Mouse (Mus musculus) embryonic facial prominence, embryonic 15.5 days (tissue): ENCODE data around the gene Mfap3l. TPM values are rescaled to one million over a fixed set of nuclear protein-coding genes. Genes with fewer than 3 reads are reported as not detected.

Source experiments
- ATAC-seq: fragments of 200-750 bp; cut with Nextera tagmentation; 2 replicates; pipeline ENCODE4 v1.8.0; 2017; ENCODE audit warnings: low read depth, moderate TSS enrichment; ENCODE audit not compliant: insufficient number of reproducible peaks, low FRiP score, low TSS enrichment
- H3K27ac ChIP-seq: fragments of 300-500 bp; sonication (generic); replicated peaks from 2 replicates; pipeline ENCODE4 v1.5.1; 2015; ENCODE audit warnings: mild to moderate bottlenecking, inconsistent platforms
- H3K27me3 ChIP-seq: fragments of 300-500 bp; sonication (generic); 2 replicates; pipeline ENCODE4 v1.6.1; 2015; ENCODE audit warnings: inconsistent platforms
- H3K36me3 ChIP-seq: fragments of 300-500 bp; sonication (generic); 2 replicates; pipeline ENCODE4 v1.6.1; 2015; ENCODE audit warnings: mild to moderate bottlenecking, inconsistent platforms
- H3K4me1 ChIP-seq: fragments of 300-500 bp; sonication (generic); 2 replicates; pipeline ENCODE4 v1.6.1; 2015; ENCODE audit warnings: inconsistent platforms
- H3K4me2 ChIP-seq: fragments of 300-500 bp; sonication (generic); replicated peaks from 2 replicates; pipeline ENCODE4 v1.6.1; 2015; ENCODE audit warnings: mild to moderate bottlenecking, inconsistent platforms
- H3K4me3 ChIP-seq: fragments of 300-500 bp; sonication (generic); replicated peaks from 2 replicates; pipeline ENCODE4 v1.5.1; 2015; ENCODE audit warnings: mild to moderate bottlenecking, inconsistent platforms
- H3K9ac ChIP-seq: fragments of 300-500 bp; sonication (generic); 2 replicates; pipeline ENCODE4 v1.6.1; 2015; ENCODE audit warnings: inconsistent platforms
- H3K9me3 ChIP-seq: fragments of 300-500 bp; sonication (generic); replicated peaks from 2 replicates; pipeline ENCODE4 v1.6.1; 2016; ENCODE audit warnings: inconsistent platforms
- WGBS: fragments of 180-500 bp; shearing (Covaris S2); methylation state at CpG from one replicate; pipeline ENCODE4 v1.1.7; 2015; 5-methylcytosine and 5-hydroxymethylcytosine counted together
- polyA plus RNA-seq: library from polyadenylated mRNA; unstranded; fragments of >200 nt; fragmentation: Nextera tagmentation; extraction: Ambion mirVana; gene quantifications from 2 replicates; pipeline ENCODE4 v1.2.1, GENCODE M21; 2015

Mfap3l gene
- polyA plus RNA-seq, 1 experiment from 2014 or later = 3.1 TPM

- H3K36me3 ChIP-seq = no peaks in the 10 kb centered on the region
- peaks cover 10% of the 10 kb centered on the region; the same call in 1 of the 2 replicates for H3K27me3 ChIP-seq
- no peaks in the 10 kb centered on the region for H3K9me3 ChIP-seq
- no peak overlapping the region for H3K9ac ChIP-seq
- no peak overlapping the region for H3K27ac ChIP-seq
- WGBS = 57% methylated on average over 4 of the region's 4 CpGs
- H3K4me2 ChIP-seq = no peak overlapping the region
- H3K4me1 ChIP-seq = peaks cover 11% of the 10 kb centered on the region
- no peak for ATAC-seq
- no peak overlapping the region for H3K4me3 ChIP-seq
These were observed 3.6 kb upstream of the Mfap3l start for GRCm38 (mm10) chr8:60629059-60629458.

- Histone ChIP-seq H3K27me3 (peaks cover 10% of the 10 kb centered on the region; the same call in 1 of the 2 replicates), H3K9me3 (no peaks in the 10 kb centered on the region), H3K27ac (no peak overlapping the region), H3K4me1 (peaks cover 11% of the 10 kb centered on the region), H3K4me2 (peak overlapping the region; percentile 92), H3K36me3 (no peaks in the 10 kb centered on the region), H3K9ac (no peak overlapping the region), H3K4me3 (peak overlapping the region; percentile 58)
- under 1% methylated on average over 13 of the region's 13 CpGs for WGBS
- peak; percentile 15; the same call in 1 of the 2 replicates for ATAC-seq
These were observed 1.1 kb upstream of the Mfap3l start for GRCm38 (mm10) chr8:60631504-60631934.

- H3K4me1 ChIP-seq = peaks cover 11% of the 10 kb centered on the region
- peak overlapping the region; percentile 58 for H3K4me3 ChIP-seq
- no peak overlapping the region for H3K27ac ChIP-seq
- H3K36me3 ChIP-seq = no peaks in the 10 kb centered on the region
- WGBS = under 1% methylated on average over 56 of the region's 56 CpGs
- peaks cover 10% of the 10 kb centered on the region; the same call in 1 of the 2 replicates for H3K27me3 ChIP-seq
- ATAC-seq = no peak; the same call in 1 of the 2 replicates
- peak overlapping the region; percentile 92 for H3K4me2 ChIP-seq
- H3K9me3 ChIP-seq = no peaks in the 10 kb centered on the region
- peak overlapping the region; percentile 36 for H3K9ac ChIP-seq
These were observed 467 bp downstream of the Mfap3l start for GRCm38 (mm10) chr8:60632933-60633655.

GRCm38 (mm10) chr8:60634921-60635320 lies 2.3 kb downstream of the Mfap3l start:
- Histone ChIP-seq H3K4me3 (no peak overlapping the region), H3K4me1 (peaks cover 11% of the 10 kb centered on the region), H3K9ac (no peak overlapping the region), H3K27ac (no peak overlapping the region), H3K9me3 (no peaks in the 10 kb centered on the region), H3K4me2 (no peak overlapping the region), H3K36me3 (no peaks in the 10 kb centered on the region), H3K27me3 (peaks cover 7% of the 10 kb centered on the region; the same call in 1 of the 2 replicates)
- WGBS = 66% methylated on average over 2 of the region's 2 CpGs
- no peak for ATAC-seq

GRCm38 (mm10) chr8:60635846-60636245 lies 3.2 kb downstream of the Mfap3l start:
- H3K27ac ChIP-seq = no peak overlapping the region
- H3K36me3 ChIP-seq = no peaks in the 10 kb centered on the region
- H3K9ac ChIP-seq = no peak overlapping the region
- no peak overlapping the region for H3K4me3 ChIP-seq
- no peaks in the 10 kb centered on the region for H3K27me3 ChIP-seq
- H3K4me1 ChIP-seq = peaks cover 11% of the 10 kb centered on the region
- no peak for ATAC-seq
- no peak overlapping the region for H3K4me2 ChIP-seq
- no peaks in the 10 kb centered on the region for H3K9me3 ChIP-seq

- Histone ChIP-seq H3K9ac (no peak overlapping the region), H3K36me3 (no peaks in the 10 kb centered on the region), H3K4me1 (no peaks in the 10 kb centered on the region), H3K4me2 (no peak overlapping the region), H3K27ac (no peak overlapping the region), H3K9me3 (no peaks in the 10 kb centered on the region), H3K4me3 (no peak overlapping the region), H3K27me3 (no peaks in the 10 kb centered on the region)
- 85% methylated on average over 17 of the region's 17 CpGs for WGBS
- no peak for ATAC-seq
These were observed 7.4 kb downstream of the Mfap3l start for GRCm38 (mm10) chr8:60640046-60640445.

GRCm38 (mm10) chr8:60643416-60644020 lies 10.9 kb downstream of the Mfap3l start:
- Histone ChIP-seq H3K27ac (no peak overlapping the region), H3K4me2 (no peak overlapping the region)
- ATAC-seq = no peak

GRCm38 (mm10) chr8:60645164-60645563 lies 12.5 kb downstream of the Mfap3l start:
- Histone ChIP-seq H3K4me2 (no peak overlapping the region), H3K9ac (no peak overlapping the region), H3K27me3 (no peaks in the 10 kb centered on the region), H3K9me3 (no peaks in the 10 kb centered on the region), H3K4me1 (no peaks in the 10 kb centered on the region), H3K27ac (no peak overlapping the region), H3K4me3 (no peak overlapping the region), H3K36me3 (no peaks in the 10 kb centered on the region)
- no peak for ATAC-seq
- 79% methylated on average over 4 of the region's 4 CpGs for WGBS

More at GRCm38 (mm10) chr8:60643416-60644020, 10.9 kb downstream of the Mfap3l start:
- Histone ChIP-seq H3K4me1 (no peaks in the 10 kb centered on the region), H3K27me3 (no peaks in the 10 kb centered on the region), H3K36me3 (no peaks in the 10 kb centered on the region), H3K9ac (no peak overlapping the region), H3K4me3 (no peak overlapping the region), H3K9me3 (no peaks in the 10 kb centered on the region)
- WGBS = 73% methylated on average over 6 of the region's 6 CpGs

- Histone ChIP-seq H3K36me3 (no peaks in the 10 kb centered on the region), H3K9ac (no peak overlapping the region), H3K4me1 (no peaks in the 10 kb centered on the region), H3K9me3 (no peaks in the 10 kb centered on the region), H3K27me3 (no peaks in the 10 kb centered on the region), H3K27ac (no peak overlapping the region), H3K4me3 (no peak overlapping the region), H3K4me2 (no peak overlapping the region)
- ATAC-seq = no peak
- WGBS = 79% methylated on average over 3 of the region's 3 CpGs
These were observed 13.3 kb downstream of the Mfap3l start for GRCm38 (mm10) chr8:60645911-60646310.

GRCm38 (mm10) chr8:60647291-60647690 lies 14.7 kb downstream of the Mfap3l start:
- Histone ChIP-seq H3K36me3 (no peaks in the 10 kb centered on the region), H3K4me3 (no peak overlapping the region), H3K4me1 (no peaks in the 10 kb centered on the region), H3K27ac (no peak overlapping the region), H3K4me2 (no peak overlapping the region), H3K9me3 (no peaks in the 10 kb centered on the region), H3K27me3 (no peaks in the 10 kb centered on the region), H3K9ac (no peak overlapping the region)
- WGBS = 89% methylated on average over 3 of the region's 3 CpGs
- no peak for ATAC-seq

- WGBS = 51% methylated on average over 1 of the region's 1 CpGs
- H3K9me3 ChIP-seq = no peaks in the 10 kb centered on the region
- H3K4me3 ChIP-seq = no peak overlapping the region
- H3K36me3 ChIP-seq = no peaks in the 10 kb centered on the region
- no peaks in the 10 kb centered on the region for H3K4me1 ChIP-seq
- no peak for ATAC-seq
- H3K4me2 ChIP-seq = no peak overlapping the region
- H3K27ac ChIP-seq = no peak overlapping the region
- no peak overlapping the region for H3K9ac ChIP-seq
- no peaks in the 10 kb centered on the region for H3K27me3 ChIP-seq
These were observed 16.5 kb downstream of the Mfap3l start for GRCm38 (mm10) chr8:60649081-60649480.
